13 mouse cellular contexts compared by ENCODE assay signal in the genomic region with DNA sequence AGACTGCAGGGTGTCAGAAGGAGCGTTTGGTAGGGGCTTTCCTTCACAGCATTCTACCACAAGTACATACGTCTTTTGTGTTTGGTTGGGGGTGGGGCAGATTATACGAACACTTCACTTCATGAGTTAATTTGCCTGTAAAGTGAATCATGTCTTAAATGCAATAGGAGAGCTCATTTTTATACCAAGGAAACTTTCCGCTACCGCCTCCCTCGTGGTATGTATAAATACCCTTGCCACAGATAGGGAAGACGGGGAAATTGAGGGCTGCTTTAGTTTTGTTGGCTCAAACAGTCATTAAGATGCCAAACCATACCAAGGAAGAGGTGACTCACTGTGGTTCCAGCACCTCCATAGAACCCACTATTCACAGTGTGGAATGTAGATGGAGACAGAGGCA.
DNase-seq lines count a peak whose midpoint lies in the region; ATAC-seq lines count a peak whose summit lies in the region.
"Had no signal": no experiment of that assay in that cellular context is flagged by ENCODE, and none has a peak within 500 bp of the region (broad histone marks: within the 10 kb centered on the region; RNA-seq: fewer than 3 reads in every experiment).

No protein-coding gene starts in this region.

- no peak overlapping the region for H3K4me2 ChIP-seq in forebrain, embryonic 15.5 days (replicated peaks)
- H3K4me2 ChIP-seq: heart, embryonic 12.5 days; limb, embryonic 13.5 days; lung, embryonic 15.5 days had no signal

- no peak for ATAC-seq in forebrain, embryonic 15.5 days (replicated peaks)

- peak overlapping the region; percentile 49 for H3K27ac ChIP-seq in forebrain, embryonic 15.5 days (replicated peaks)
- H3K27ac ChIP-seq in limb, embryonic 10.5 days, result peak overlapping the region; percentile 37; the same call in 1 of the 2 replicates
- H3K27ac ChIP-seq: limb, embryonic 13.5 days had no signal

- no peak overlapping the region for H3K4me3 ChIP-seq in forebrain, embryonic 15.5 days
- H3K4me3 ChIP-seq in limb, embryonic 10.5 days, result no peak overlapping the region
- H3K4me3 ChIP-seq: heart, embryonic 12.5 days; limb, embryonic 13.5 days; lung, embryonic 15.5 days had no signal

- no peaks in the 10 kb centered on the region for H3K36me3 ChIP-seq in forebrain, embryonic 15.5 days
- H3K36me3 ChIP-seq in limb, embryonic 10.5 days, result no peaks in the 10 kb centered on the region
- H3K36me3 ChIP-seq: heart, embryonic 12.5 days; limb, embryonic 13.5 days; lung, embryonic 15.5 days had no signal

- no peaks in the 10 kb centered on the region for H3K9me3 ChIP-seq in forebrain, embryonic 15.5 days
- no peaks in the 10 kb centered on the region for H3K9me3 ChIP-seq in limb, embryonic 10.5 days (replicated peaks)
- H3K9me3 ChIP-seq: heart, embryonic 12.5 days; limb, embryonic 13.5 days; lung, embryonic 15.5 days had no signal

- DNase-seq in 3134 (ENCODE audit: extremely low read depth, insufficient read length, low spot score) (peak; percentile 28), 3T3-L1 (ENCODE audit: low read depth, low spot score) (peak; percentile 29)
- DNase-seq in limb, embryonic 10.5 days (ENCODE audit: low spot score), result no peak
- DNase-seq in urinary bladder, adult 18-20 months (ENCODE audit: low spot score in 2 of 2), result no peak
- no peak for DNase-seq in left cerebral cortex, adult 18-20 months (ENCODE audit: low spot score in 2 of 2)
- DNase-seq in spleen, postnatal 14 days (ENCODE audit: low spot score in 2 of 2), result no peak
- DNase-seq: embryo, embryonic 11 days; kidney, postnatal 10 days; layer of hippocampus, postnatal 36 days had no signal

- no peaks in the 10 kb centered on the region for H3K27me3 ChIP-seq in forebrain, embryonic 15.5 days
- H3K27me3 ChIP-seq in limb, embryonic 10.5 days (ENCODE audit: low read depth, poor library complexity, severe bottlenecking), result no peaks in the 10 kb centered on the region
- H3K27me3 ChIP-seq: heart, embryonic 12.5 days; limb, embryonic 13.5 days; lung, embryonic 15.5 days had no signal

- peaks cover 70% of the 10 kb centered on the region for H3K4me1 ChIP-seq in forebrain, embryonic 15.5 days
- H3K4me1 ChIP-seq in limb, embryonic 10.5 days, result peaks cover 61% of the 10 kb centered on the region

- WGBS in forebrain, embryonic 15.5 days, result 39% methylated on average over 7 of the region's 7 CpGs
- 81% methylated on average over 7 of the region's 7 CpGs for WGBS in limb, embryonic 10.5 days

- 0 out of 2 replicates have a peak overlapping the region, but pooled peaks have one; percentile 17 for H3K9ac ChIP-seq in forebrain, embryonic 15.5 days (replicated peaks)
- H3K9ac ChIP-seq: heart, embryonic 12.5 days; limb, embryonic 13.5 days; lung, embryonic 15.5 days had no signal

Comparison
In these comparisons a context has a peak if more than half of its experiments do, and no peak if none do; other contexts are left out.
1. DNase-seq: peak in 3134 (single experiment) and 3T3-L1 (single experiment); none in limb, embryonic 10.5 days (single experiment), urinary bladder, adult 18-20 months (0 of 2), left cerebral cortex, adult 18-20 months (0 of 2) and spleen, postnatal 14 days (0 of 2).